Mouse (Mus musculus) splenic B cell, adult 2 months (primary cell): Measurements from ENCODE around the gene Rpl26.
A peak's percentile ranks its signal among the peaks of the same experiment; 100 is the strongest.
"Not testable (repeated sequence)": the region's sequence is repeated elsewhere in the genome, so short reads cannot be mapped to it uniquely, and the experiment has no call there.

Experiments
- DNase-seq: peaks from one replicate; pipeline ENCODE4 v3.0.0-alpha.2; 2011; ENCODE audit warnings: low read depth, low spot score
- H3K27me3 ChIP-seq: 2 replicates; pipeline ENCODE4 v1.6.1; 2012; ENCODE audit warnings: mild to moderate bottlenecking, low read length, moderate library complexity, mixed read lengths; ENCODE audit not compliant: control insufficient read depth, poor library complexity, insufficient read depth, severe bottlenecking
- H3K36me3 ChIP-seq: 2 replicates; pipeline ENCODE4 v1.6.1; 2012; ENCODE audit warnings: mild to moderate bottlenecking, low read length, moderate library complexity, mixed read lengths; ENCODE audit not compliant: control insufficient read depth, poor library complexity, insufficient read depth, severe bottlenecking

The Rpl26 gene

DNA sequence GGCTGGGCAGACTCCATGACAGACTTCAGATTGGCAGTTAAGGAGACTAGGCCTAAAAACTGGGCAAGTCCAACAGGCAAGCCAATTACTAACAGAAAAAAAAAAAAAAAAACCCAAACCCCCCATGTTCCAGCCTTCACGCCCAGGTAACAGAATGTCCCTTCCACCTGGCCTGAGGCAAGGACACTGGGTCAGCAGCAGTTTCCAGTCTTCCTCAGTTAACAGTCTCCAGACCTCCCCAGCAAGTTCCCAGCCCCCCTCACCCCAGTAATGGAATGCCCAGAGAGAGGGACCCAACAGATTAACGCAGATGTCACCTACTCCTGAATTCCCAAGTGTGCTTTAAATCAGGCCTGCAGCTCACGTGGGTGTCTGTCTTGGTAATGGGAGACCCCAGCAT lies 21.8 kb downstream of the Rpl26 start:
- H3K36me3 ChIP-seq: no peaks in the 10 kb centered on the region
- H3K27me3 ChIP-seq: no peaks in the 10 kb centered on the region; the same call in 1 of the 2 replicates
- DNase-seq: no peak

DNA sequence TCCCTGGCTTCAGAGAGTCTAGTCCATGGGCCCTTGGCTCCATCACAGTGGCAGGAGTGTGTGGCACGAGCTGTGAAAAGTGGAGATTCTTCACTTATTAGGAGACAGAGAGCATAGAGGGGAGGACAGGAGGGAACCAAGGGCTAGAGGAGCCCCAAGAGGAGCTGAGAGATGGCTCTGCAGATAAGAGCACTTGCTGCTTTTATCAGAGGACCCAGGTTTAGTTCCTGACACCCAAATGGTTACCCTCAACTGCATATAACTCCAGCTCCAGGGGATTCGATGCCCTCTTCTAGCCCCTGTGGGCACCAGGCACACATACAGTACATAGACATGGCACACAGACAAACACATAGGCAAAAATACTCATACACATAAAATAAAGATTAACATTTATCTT lies 23.4 kb downstream of the Rpl26 start:
- DNase-seq: no peak
- Histone ChIP-seq H3K36me3 (no peaks in the 10 kb centered on the region), H3K27me3 (no peaks in the 10 kb centered on the region; the same call in 1 of the 2 replicates)

DNA sequence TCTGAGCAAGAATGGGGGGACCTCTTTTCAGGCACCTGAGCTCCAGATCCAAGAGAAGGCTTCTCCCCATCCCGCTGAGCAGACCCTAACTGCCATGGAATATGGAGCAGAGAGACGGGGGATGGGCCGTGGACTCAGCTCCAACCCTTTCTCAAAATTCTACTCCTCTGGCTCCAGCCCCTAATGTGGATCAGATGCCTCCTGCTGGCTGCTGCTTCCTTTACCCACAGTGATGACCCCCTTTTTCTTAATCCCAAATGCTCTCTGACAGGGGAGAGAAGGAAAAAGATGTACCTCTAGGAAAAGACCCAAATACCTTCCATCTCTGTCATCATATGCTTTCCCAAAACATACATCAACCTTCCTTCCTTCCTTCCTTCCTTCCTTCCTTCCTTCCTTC lies 25.6 kb downstream of the Rpl26 start, which contains the start of gene Odf4:
Gene Odf4 (minus strand): TSS at position 101 of the 400 bp plus-strand sequence.
- DNase-seq: no peak
- H3K36me3 ChIP-seq: no peaks in the 10 kb centered on the region
- no peaks in the 10 kb centered on the region for H3K27me3 ChIP-seq

DNA sequence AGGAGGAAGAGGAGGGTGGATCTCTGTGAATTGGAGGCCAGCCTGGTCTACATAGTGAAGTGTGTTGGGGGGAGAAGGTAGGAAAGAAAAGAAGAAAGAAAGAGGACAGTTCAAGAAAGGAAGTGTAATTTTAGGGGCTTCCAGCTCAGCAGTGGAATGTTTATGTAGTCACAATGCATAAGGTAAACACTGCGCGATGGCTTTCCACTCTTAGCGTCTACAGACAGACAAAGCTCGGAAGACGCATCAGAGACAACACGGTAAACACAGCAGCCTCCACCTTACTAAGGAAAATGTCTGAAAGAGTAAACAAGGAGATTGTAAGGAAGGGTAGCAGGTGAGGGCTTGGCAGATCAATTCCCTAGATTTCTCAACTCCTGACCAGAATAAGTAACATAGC lies 28.6 kb downstream of the Rpl26 start:
- DNase-seq: no peak
- H3K27me3 ChIP-seq: no peaks in the 10 kb centered on the region
- H3K36me3 ChIP-seq: no peaks in the 10 kb centered on the region

DNA sequence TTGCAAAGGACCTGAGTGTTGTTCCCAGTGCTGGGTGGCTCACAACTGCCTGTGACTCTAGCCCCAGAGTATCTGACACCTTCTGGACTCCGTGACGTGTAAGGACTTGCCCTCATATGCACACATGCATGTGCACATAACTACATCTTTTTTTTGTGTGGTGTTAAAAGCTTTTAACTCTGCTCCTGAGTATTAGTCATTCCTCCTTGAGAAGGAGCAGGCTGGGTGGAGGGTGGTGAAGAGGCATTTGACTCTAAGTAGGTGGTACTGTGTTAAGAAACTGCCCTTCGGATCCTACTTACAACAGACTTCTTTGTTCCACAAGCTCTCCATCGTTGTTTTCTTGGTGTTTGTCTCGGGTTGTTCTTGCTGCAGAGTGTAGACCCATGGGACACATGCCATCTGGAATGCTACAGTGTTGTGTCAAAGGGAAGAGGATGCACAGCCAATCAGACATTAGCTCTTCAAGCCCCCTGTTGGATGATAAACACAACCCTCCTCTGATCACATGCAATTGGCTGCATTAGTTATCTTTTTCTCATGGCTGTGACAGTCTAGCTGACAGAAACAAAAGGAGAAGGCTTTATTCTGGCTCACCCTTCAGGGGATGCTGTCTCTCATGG lies 32.6 kb downstream of the Rpl26 start:
- no peak for DNase-seq
- Histone ChIP-seq H3K36me3 (no peaks in the 10 kb centered on the region), H3K27me3 (no peaks in the 10 kb centered on the region)

DNA sequence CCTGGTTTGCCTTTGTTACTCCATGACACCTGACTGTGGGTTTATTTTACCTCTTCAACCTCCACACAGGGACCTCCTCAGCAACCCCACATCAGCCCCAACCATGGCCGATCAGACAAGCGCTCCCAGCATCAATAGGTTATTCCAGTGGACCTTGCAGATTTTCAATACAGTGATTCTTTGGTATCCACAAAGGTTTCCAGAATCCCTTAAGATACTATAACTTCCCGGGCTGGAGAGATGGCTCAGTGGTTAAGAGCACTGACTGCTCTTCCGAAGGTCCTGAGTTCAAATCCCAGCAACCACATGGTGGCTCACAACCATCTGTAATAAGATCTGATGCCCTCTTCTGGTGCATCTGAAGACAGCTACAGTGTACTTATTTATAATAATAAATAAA lies 35.6 kb downstream of the Rpl26 start:
- not testable (repeated sequence) for H3K27me3 ChIP-seq, DNase-seq, H3K36me3 ChIP-seq

DNA sequence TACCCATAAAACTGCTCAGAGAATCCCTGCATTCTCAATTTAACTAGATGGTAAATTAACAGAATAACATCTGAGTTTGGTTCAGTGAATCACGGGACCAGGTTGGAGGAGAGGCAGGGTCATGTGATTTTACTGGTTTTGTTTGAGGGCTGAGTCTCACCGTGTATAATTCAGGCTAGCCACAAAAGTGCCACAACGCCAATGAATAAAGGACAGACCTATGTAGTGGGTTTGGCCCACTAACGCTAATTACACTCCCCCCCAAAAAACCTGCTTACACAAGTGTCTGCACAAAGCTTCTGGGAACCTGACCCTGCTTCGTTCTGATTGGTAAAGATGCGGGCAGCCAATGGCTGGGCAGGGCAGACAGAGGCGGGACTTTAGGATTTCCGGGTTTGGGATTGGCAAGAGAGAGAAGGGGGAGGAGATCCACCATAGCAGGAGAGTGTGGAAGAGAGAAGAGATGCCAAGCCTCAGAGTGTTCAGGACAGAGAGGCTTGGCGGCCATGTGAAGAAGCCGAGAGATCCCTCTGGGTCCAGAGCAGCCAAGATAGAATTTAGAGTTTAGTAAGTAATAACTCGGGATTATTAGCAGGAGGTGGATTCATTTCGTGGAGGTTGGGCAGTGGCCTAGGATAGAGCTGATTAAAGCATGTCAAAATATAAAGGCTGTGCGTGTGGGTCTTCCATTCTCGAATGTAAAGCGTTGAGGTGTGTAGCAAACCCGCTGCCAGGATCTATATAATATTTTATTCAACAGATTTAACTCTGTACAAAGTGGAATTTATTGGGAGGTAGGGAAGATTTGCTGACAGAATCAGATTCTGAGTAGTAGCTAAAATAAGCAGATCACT lies 38.3 kb downstream of the Rpl26 start:
- peak; percentile 85 for DNase-seq
- H3K36me3 ChIP-seq: no peaks in the 10 kb centered on the region

DNA sequence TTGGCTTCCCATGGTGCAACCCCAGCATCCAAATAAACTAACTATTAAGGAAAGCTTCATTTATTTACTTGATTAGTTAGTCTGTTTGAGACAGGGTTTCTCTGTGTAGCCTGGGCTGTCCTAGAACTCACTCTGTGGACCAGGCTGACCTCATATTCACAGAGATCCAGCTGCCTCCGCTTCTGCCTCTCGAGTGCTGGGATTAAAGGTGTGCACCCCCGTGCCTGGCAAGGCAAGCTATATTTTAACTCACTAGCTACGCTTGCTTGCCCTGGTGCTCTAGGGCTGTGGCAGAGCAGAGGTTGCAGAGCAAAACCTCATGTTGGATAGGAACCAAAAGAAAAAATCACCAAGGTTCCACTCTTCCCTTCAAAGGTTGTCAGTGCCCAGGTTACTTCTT lies 39.1 kb downstream of the Rpl26 start:
- DNase-seq: no peak
- Histone ChIP-seq H3K36me3 (no peaks in the 10 kb centered on the region), H3K27me3 (no peaks in the 10 kb centered on the region)

More for the DNA sequence above, 38.3 kb downstream of the Rpl26 start:
- H3K27me3 ChIP-seq: no peaks in the 10 kb centered on the region

DNA sequence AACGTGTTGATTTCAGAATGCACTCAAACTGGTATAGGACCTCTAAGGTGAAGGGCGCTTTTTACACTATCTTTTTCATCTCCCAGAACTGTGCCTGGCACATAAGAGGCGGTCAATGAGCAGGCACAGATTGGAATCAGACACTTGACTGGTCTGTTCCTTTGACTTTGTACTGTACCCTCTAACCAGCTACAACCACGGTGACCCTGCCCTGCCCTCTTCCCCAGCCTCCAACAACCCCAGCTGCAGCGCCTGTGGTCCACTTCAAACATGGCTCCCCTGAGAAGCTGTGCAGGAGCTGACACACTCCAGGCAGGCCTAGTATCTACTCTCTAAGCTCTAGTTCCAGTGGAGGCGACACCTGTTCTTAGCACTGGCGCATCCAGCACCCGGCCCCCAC lies 41.3 kb downstream of the Rpl26 start:
- DNase-seq: no peak
- no peaks in the 10 kb centered on the region for H3K36me3 ChIP-seq
- H3K27me3 ChIP-seq: no peaks in the 10 kb centered on the region

DNA sequence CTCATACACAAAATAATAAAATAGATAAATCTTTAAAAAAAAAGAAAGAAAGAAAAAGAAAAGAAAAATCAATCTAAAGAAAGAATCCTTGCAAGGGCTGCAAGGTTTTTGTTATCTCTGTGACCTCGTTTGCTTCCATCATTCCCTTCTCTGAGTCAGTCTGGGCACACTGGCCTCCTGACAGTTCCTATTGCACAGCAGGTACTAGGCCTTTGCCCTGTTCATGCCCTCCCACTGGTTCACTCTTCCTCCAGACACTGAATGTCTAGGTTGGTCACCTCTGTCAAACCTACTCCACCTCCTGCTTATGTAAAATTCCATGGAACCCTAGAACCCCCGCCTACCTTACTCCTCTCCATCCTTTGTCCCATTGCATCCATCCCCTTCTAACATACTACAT lies 43.9 kb downstream of the Rpl26 start:
- no peak for DNase-seq
- H3K36me3 ChIP-seq: no peaks in the 10 kb centered on the region
- H3K27me3 ChIP-seq: no peaks in the 10 kb centered on the region

DNA sequence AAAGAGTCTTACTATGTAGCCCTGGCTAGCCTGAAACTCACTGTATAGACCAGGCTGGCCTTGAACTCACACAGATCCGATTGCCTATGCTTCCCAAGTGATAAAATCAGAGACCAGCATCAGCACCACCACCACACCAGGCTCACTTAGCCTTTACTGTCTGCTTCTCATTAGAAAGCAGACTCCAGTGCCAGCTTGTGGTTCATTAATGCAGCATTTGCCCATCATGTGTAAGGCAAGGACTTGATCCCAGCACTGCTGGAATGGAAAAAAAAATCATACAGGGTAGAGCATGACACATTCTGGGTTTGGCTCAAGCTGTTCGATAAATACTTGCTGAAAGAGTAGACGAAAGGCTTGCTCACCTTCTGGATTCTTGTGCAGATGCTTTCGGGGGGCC lies 44.6 kb downstream of the Rpl26 start:
- H3K27me3 ChIP-seq: no peaks in the 10 kb centered on the region
- H3K36me3 ChIP-seq: no peaks in the 10 kb centered on the region
- DNase-seq: no peak

DNA sequence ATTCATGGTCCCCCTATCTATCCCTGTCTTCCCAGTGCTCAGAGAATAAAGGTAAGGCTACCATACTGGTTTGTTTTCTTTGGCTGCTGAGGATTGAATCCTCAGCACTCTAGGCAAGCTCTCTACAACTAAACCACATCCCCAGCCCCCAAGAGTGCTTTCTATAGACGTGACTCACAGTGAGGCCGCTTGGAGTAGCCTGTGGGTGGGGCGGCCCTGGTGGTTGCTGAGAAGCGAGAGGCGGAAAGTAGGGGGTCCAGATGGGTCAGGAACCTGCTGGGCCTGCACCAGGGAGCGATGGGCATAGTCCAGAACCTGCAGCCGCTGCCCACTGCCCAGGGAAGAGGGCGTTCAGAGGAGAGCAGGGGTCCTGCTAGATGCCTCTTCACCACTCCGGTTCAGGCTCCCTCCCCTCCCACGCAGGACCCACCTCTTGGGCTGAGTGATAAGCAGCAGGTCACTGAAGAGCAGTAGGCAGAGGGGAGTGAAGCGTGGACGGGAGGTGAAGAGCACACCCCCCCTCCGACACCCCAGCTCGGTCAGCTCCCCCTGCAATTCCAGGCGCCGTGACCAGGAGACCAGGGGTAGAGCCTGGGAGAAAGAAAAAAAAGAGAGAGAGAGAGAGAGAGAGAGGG lies 45.5 kb downstream of the Rpl26 start:
- no peaks in the 10 kb centered on the region for H3K27me3 ChIP-seq
- H3K36me3 ChIP-seq: no peaks in the 10 kb centered on the region
- no peak for DNase-seq

DNA sequence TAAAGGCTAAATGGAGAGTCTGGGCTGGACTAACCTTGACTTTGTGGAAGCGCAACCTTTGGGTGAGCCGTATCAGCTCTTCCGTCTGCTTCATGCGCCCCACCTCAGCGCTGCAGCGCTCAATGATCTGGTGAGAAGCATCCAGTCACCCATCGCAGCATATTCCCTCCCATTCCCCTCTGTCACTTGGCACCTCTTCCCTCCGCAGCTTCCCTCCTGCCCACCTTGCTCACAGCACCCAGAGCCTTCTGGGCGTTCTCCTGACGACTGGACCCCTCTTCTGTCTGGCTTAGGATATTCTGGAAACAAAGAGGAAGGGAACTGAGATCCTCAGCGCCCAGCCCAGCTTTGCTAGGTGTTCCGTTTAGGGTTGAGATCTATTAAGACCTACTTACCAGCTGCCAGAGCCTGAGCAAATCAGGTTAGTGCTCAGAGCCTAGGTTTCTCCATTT lies 46.2 kb downstream of the Rpl26 start:
- no peaks in the 10 kb centered on the region for H3K27me3 ChIP-seq
- H3K36me3 ChIP-seq: no peaks in the 10 kb centered on the region
- DNase-seq: no peak

DNA sequence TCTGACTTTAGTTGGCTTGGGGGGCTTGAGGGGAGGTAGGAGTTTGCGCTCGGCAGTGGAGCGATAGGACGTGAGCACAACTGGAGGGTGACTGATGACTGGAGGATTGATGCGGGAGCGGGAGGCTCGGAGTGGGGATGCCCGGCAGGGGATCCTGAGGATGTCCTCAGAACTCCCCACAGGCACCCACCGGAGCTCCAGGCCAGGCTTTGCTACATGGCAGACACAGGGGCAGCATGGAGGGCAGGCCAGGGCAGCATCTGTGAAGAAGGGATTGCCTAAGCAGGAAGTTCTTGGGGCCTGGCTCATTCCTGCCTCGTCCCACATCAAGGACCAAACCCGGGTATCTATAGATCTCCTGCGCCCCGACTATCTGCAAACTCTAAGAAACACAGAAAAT lies 52.5 kb downstream of the Rpl26 start:
- no peak for DNase-seq
- Histone ChIP-seq H3K36me3 (no peaks in the 10 kb centered on the region), H3K27me3 (no peaks in the 10 kb centered on the region)

DNA sequence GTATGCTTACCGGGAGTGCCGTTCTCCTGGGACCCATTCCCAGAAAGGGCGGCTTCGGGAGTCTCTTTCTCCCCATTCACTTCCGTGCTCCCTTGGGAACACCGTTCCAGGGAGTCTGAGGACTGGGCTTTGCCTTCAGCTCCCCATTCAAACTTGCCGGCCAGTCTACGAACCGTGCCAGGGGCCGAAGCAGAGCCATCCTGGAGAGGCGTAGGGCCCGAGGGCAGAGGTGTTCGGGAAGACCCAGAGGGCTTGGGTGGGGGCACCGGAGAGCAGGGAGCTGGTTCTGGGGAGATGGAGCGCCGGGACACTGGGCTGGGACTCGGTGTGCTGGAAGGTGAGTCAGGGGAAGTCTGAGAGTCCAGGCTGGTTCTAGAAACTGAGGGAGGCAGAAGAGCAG lies 53.0 kb downstream of the Rpl26 start:
- DNase-seq: no peak
- H3K36me3 ChIP-seq: no peaks in the 10 kb centered on the region
- no peaks in the 10 kb centered on the region for H3K27me3 ChIP-seq
